Mouse (Mus musculus): Measurements from ENCODE around the gene Map2k6.

DNA sequence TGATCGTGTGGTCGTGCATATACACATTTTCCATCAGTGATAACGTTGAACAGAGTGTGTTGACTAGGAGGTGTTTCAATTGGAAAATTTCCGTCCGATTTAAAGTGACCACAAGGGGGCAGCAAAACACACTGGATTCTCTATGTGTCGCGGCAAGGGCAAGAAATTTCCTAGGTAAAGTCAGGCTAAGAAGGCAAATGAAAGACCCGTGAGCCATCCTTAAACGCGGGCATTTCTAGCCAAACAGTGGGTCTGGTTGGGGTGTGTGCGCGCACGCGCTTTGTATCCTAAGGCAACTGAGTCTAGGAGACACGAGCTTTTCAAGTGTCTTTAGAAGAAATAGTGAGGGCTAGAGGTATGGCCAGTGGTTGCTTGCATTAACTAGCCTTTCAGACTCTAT, 138.7 kb downstream of the Map2k6 start:
- TF ChIP-seq POLR2A (IDR thresholded peaks at IDR 0.05; ENCODE audit: control insufficient read depth, extremely low read depth, insufficient read depth, low read length, poor library complexity): no peak
- TF ChIP-seq CTCF (IDR thresholded peaks at IDR 0.05; ENCODE audit: borderline replicate concordance, control insufficient read depth, extremely low read depth, insufficient read depth, low read length, poor library complexity): no peak
